Mouse (Mus musculus) thymus, adult 2 months (tissue): ENCODE results near the gene Ankrd13b. TPM values are rescaled to one million over a fixed set of nuclear protein-coding genes. Genes with fewer than 3 reads are reported as not detected.

Experiments used
- DNase-seq: peaks from one replicate; pipeline ENCODE4 v3.0.0; 2021
- H3K27ac ChIP-seq: fragments of 200-500 bp; 2 replicates; pipeline ENCODE4 v1.5.1; 2012; ENCODE audit warnings: low read length, control low read depth; ENCODE audit not compliant: control insufficient read depth, insufficient read depth
- H3K27me3 ChIP-seq: fragments of 200-500 bp; 2 replicates; pipeline ENCODE4 v1.6.1; 2012; ENCODE audit warnings: mild to moderate bottlenecking, low read length, moderate library complexity, mixed read lengths; ENCODE audit not compliant: control insufficient read depth, insufficient read depth
- H3K36me3 ChIP-seq: fragments of 200-500 bp; 2 replicates; pipeline ENCODE4 v1.6.1; 2012; ENCODE audit warnings: mild to moderate bottlenecking, low read length, moderate library complexity; ENCODE audit not compliant: control insufficient read depth, insufficient read depth
- H3K4me1 ChIP-seq: fragments of 200-500 bp; replicated peaks from 2 replicates; pipeline ENCODE4 v1.6.1; 2012; ENCODE audit warnings: low read length; ENCODE audit not compliant: control insufficient read depth, insufficient read depth
- H3K4me3 ChIP-seq: fragments of 200-500 bp; 2 replicates; pipeline ENCODE4 v1.5.1; 2012; ENCODE audit warnings: mild to moderate bottlenecking, low read length, control low read depth, moderate library complexity; ENCODE audit not compliant: control insufficient read depth, insufficient read depth
- CTCF ChIP-seq: fragments of 200-500 bp; IDR thresholded peaks from 2 replicates; pipeline ENCODE4 v1.5.1; 2012; ENCODE audit warnings: mild to moderate bottlenecking, control low read depth, low read length, moderate library complexity, borderline replicate concordance; ENCODE audit not compliant: control insufficient read depth, poor library complexity, insufficient read depth; ENCODE audit errors: extremely low read depth
- POLR2A ChIP-seq: fragments of 200-500 bp; IDR thresholded peaks from 2 replicates; pipeline ENCODE4 v1.6.1; 2012; ENCODE audit warnings: mild to moderate bottlenecking, low read length, control low read depth, moderate library complexity; ENCODE audit not compliant: control insufficient read depth, poor library complexity, insufficient read depth; ENCODE audit errors: extremely low read depth
- WGBS: fragments of 180-500 bp; shearing (Covaris S2); methylation state at CpG from one replicate; pipeline ENCODE4 v1.1.7; 2018; 5-methylcytosine and 5-hydroxymethylcytosine counted together
- polyA plus RNA-seq: library from polyadenylated mRNA; depleted of rRNA; stranded (reverse); fragments of >200 nt; gene quantifications from 2 replicates; pipeline ENCODE4 v1.2.3, GENCODE M21; 2012

Gene Ankrd13b
- polyA plus RNA-seq, 1 experiment = 47.4 TPM

DNA sequence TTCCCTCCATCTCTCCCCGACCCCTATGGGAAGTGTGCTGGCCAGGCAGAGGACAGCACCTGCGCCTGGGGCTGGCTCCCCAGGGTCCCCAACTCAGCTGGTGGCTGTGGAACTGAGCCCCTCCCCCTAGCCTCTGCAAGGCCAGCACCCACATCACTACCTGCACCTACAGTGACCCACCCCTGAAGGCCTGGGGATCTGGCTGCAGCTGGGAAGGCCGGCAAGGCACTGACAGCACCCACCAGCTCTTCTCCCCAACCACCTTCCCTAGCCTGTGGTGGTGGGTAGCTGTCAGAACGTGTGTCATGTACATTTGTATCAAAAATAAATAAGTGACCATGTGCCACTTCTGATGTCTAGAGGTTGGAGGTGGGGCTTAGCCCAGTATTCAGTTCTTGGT, 17.9 kb upstream of the Ankrd13b start:
- DNase-seq = no peak
- Histone ChIP-seq H3K27me3 (no peaks in the 10 kb centered on the region), H3K27ac (no peak overlapping the region), H3K4me1 (peaks cover 7% of the 10 kb centered on the region), H3K4me3 (no peak overlapping the region), H3K36me3 (peaks cover 28% of the 10 kb centered on the region)
- WGBS = 71% methylated on average over 4 of the region's 4 CpGs
- TF ChIP-seq POLR2A = no peak
- no peak for TF ChIP-seq CTCF

DNA sequence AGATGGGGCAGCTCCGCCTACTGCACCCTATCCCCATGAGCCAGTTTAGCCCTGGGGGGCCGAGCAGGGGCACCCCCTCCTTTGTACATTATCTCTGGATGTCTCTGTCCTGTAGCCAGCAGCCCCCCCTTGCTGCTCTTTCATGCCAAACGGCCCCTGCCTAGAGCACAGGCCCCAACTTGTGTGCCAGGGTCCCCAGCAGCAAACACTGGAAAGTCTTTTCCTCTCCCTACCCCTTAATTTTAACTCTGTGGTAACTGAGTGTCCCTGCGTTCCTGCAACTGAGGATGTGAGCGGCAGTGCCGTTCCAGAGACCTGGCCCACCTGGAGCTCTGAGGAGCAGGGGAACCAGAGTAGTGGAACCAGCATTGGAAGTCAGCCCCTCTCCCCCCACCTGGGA, 17.5 kb upstream of the Ankrd13b start:
- H3K36me3 ChIP-seq = peaks cover 28% of the 10 kb centered on the region
- 94% methylated on average over 6 of the region's 6 CpGs for WGBS
- no peak for DNase-seq
- H3K27ac ChIP-seq = no peak overlapping the region
- no peak for TF ChIP-seq POLR2A
- TF ChIP-seq CTCF = no peak
- H3K4me3 ChIP-seq = no peak overlapping the region
- peaks cover 6% of the 10 kb centered on the region for H3K4me1 ChIP-seq
- H3K27me3 ChIP-seq = no peaks in the 10 kb centered on the region

DNA sequence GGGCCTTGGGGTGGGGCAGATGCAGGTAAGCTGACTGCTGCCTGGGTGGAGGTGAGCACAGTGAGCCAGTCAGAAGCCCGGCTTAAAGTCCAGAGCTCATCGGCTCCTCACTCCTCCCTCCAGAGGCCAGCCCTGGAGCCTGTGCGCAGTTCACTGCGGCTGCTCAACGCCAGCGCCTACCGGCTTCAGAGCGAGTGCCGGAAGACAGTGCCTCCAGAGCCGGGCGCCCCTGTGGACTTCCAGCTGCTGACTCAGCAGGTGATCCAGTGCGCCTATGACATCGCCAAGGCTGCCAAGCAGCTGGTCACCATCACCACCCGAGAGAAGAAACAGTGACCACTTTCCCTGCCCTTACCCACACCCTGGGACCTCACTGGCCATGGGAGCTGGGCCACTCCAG, 16.8 kb upstream of the Ankrd13b start:
- Histone ChIP-seq H3K27me3 (no peaks in the 10 kb centered on the region), H3K4me1 (peaks cover 6% of the 10 kb centered on the region), H3K36me3 (peaks cover 28% of the 10 kb centered on the region), H3K27ac (no peak overlapping the region), H3K4me3 (no peak overlapping the region)
- TF ChIP-seq POLR2A (no peak), CTCF (no peak)
- DNase-seq = no peak
- 96% methylated on average over 14 of the region's 14 CpGs for WGBS

DNA sequence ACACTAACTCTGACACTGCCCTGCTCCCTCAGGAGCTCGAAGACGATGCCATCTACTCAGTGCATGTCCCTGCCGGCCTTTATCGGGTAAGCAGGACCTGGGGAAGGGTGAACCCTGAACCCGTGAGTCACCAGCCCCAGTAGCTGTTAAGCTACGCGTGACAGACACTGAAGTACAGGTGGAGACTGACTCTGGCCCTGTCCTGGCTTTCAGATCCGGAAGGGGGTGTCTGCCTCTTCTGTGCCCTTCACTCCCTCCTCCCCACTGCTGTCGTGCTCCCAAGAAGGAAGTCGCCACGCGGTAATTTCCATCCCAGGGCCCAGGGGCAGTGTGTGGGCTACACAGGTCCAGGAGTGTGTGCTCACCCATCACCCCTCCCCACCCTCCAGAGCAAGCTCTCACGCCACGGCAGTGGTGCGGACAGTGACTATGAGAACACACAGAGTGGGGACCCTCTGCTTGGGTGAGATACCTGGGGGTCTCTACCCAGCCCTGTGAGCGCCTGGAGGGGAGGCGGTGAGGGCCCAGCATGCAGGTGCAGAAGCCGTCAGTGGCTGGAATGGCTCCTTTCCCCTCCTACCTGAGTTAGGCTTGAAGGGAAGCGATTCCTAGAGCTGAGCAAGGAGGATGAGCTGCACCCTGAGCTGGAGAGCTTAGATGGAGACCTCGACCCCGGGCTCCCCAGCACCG, 16.0 kb upstream of the Ankrd13b start:
- Histone ChIP-seq H3K27ac (no peak overlapping the region), H3K27me3 (no peaks in the 10 kb centered on the region), H3K36me3 (peaks cover 28% of the 10 kb centered on the region), H3K4me3 (no peak overlapping the region), H3K4me1 (peaks cover 6% of the 10 kb centered on the region)
- WGBS = 95% methylated on average over 22 of the region's 22 CpGs
- TF ChIP-seq CTCF (no peak), POLR2A (no peak)
- DNase-seq = no peak

DNA sequence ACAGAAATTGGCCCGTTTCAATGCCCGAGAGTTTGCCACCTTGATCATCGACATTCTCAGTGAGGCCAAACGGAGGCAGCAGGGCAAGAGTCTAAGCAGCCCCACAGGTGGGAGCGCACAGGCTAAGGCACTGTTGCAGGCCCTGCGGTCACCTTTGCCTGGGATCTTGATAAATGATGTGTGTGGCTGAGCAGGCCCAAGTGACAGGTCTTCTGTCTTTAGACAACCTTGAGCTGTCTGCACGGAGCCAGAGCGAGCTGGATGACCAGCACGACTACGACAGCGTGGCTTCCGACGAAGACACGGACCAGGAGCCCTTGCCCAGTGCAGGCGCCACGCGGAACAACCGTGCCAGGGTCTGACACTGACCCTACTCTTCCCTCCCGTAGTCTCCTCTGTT, 14.9 kb upstream of the Ankrd13b start:
- Histone ChIP-seq H3K36me3 (peaks cover 28% of the 10 kb centered on the region), H3K27me3 (no peaks in the 10 kb centered on the region), H3K4me1 (peaks cover 6% of the 10 kb centered on the region), H3K27ac (no peak overlapping the region), H3K4me3 (no peak overlapping the region)
- TF ChIP-seq CTCF (no peak), POLR2A (no peak)
- DNase-seq = no peak
- WGBS = 98% methylated on average over 19 of the region's 19 CpGs

DNA sequence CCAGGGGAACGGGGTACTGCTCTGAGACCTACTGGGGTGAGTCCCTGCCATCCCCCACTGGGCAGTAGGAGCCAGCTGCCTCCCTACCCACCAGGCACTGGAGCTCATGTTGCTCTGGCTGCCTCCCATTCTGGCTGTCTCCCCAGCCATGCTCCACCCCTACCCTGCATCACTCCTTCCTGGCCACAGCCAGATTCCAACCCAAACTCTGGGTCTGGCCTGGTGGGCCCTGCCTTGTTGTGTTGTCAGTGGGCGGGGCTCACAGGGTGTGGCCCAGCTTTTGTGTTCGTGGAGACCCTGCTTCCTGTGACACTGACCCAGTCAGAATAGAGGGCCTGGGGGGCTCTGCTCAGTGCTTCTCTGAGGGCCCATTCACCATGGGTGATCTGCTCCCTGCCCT, 14.0 kb upstream of the Ankrd13b start:
- peaks cover 28% of the 10 kb centered on the region for H3K36me3 ChIP-seq
- 91% methylated on average over 3 of the region's 3 CpGs for WGBS
- DNase-seq = no peak

More for the DNA sequence above, 14.0 kb upstream of the Ankrd13b start:
- H3K4me1 ChIP-seq = peaks cover 4% of the 10 kb centered on the region
- H3K4me3 ChIP-seq = no peak overlapping the region
- no peaks in the 10 kb centered on the region for H3K27me3 ChIP-seq
- TF ChIP-seq POLR2A = no peak
- no peak for TF ChIP-seq CTCF
- no peak overlapping the region for H3K27ac ChIP-seq
